Mouse (Mus musculus) MEL (cell line): ENCODE data around the gene Gm20696. TPM values are rescaled to one million over a fixed set of nuclear protein-coding genes. Genes with fewer than 3 reads are reported as not detected.
A peak's percentile ranks its signal among the peaks of the same experiment; 100 is the strongest.

Source experiments
- DNase-seq: peaks from one replicate; pipeline ENCODE4 v3.0.0; 2011; ENCODE audit warnings: low read depth, low spot score
- H3K27ac ChIP-seq: 2 replicates; pipeline ENCODE4 v1.5.1; 2012; ENCODE audit warnings: low read depth, mild to moderate bottlenecking, control low read depth, low read length, moderate library complexity; ENCODE audit not compliant: control insufficient read depth
- H3K27me3 ChIP-seq, 2 experiments: fragments of 150-350 bp in 1 of 2; sonication (generic) in 1 of 2; 2 replicates each; pipeline ENCODE4 v1.6.1; 2012; ENCODE audit warnings: low read length in 2 of 2, mild to moderate bottlenecking in 2 of 2, improper control_type of control experiment in 1 of 2, moderate library complexity in 1 of 2; ENCODE audit not compliant: insufficient read depth in 2 of 2, control insufficient read depth in 1 of 2
- H3K36me3 ChIP-seq, 2 experiments: 2 replicates each; pipeline ENCODE4 v1.6.1; 2012 to 2014; ENCODE audit warnings: low read length in 2 of 2, improper control_type of control experiment in 1 of 2, inconsistent platforms in 1 of 2, mild to moderate bottlenecking in 1 of 2; ENCODE audit not compliant: insufficient read depth in 2 of 2, control insufficient read depth in 1 of 2
- H3K4me1 ChIP-seq, 2 experiments: fragments of 150-350 bp in 1 of 2; sonication (generic) in 1 of 2; 2 replicates each; pipeline ENCODE4 v1.6.1; 2012; ENCODE audit warnings: low read length in 2 of 2, improper control_type of control experiment in 1 of 2, mild to moderate bottlenecking in 1 of 2; ENCODE audit not compliant: insufficient read depth in 2 of 2, control insufficient read depth in 1 of 2
- H3K4me3 ChIP-seq, 2 experiments: fragments of 150-350 bp in 1 of 2; sonication (generic) in 1 of 2; 2 replicates each; pipeline ENCODE4 v1.5.1; 2012; ENCODE audit warnings: low read depth in 2 of 2, low read length in 2 of 2, mild to moderate bottlenecking in 2 of 2, moderate library complexity in 2 of 2, control low read depth in 1 of 2, improper control_type of control experiment in 1 of 2; ENCODE audit not compliant: control insufficient read depth in 1 of 2, insufficient read depth in 1 of 2
- H3K79me2 ChIP-seq: 2 replicates; pipeline ENCODE4 v1.6.1; 2012; ENCODE audit warnings: mild to moderate bottlenecking, low read length, moderate library complexity; ENCODE audit not compliant: control insufficient read depth, poor library complexity, insufficient read depth
- H3K9ac ChIP-seq: 2 replicates; pipeline ENCODE4 v1.6.1; 2012; ENCODE audit warnings: low read depth, mild to moderate bottlenecking, control low read depth, low read length, moderate library complexity; ENCODE audit not compliant: control insufficient read depth, poor library complexity, severe bottlenecking
- H3K9me3 ChIP-seq: fragments of 150-350 bp; sonication (generic); replicated peaks from 2 replicates; pipeline ENCODE4 v1.6.1; 2012; ENCODE audit warnings: mild to moderate bottlenecking, low read length, improper control_type of control experiment, moderate library complexity; ENCODE audit not compliant: insufficient read depth
- BHLHE40 ChIP-seq: IDR thresholded peaks from 2 replicates; pipeline ENCODE4 v1.6.1; 2012; ENCODE audit warnings: low read depth, mild to moderate bottlenecking, inconsistent platforms, low read length, improper control_type of control experiment, borderline replicate concordance
- CHD1 ChIP-seq: IDR thresholded peaks from 2 replicates; pipeline ENCODE4 v1.6.1; 2012; ENCODE audit warnings: low read depth, mild to moderate bottlenecking, inconsistent platforms, low read length, improper control_type of control experiment
- CHD2 ChIP-seq: IDR thresholded peaks from 2 replicates; pipeline ENCODE4 v1.6.1; 2011; ENCODE audit warnings: low read length, improper control_type of control experiment
- E2F4 ChIP-seq: IDR thresholded peaks from 2 replicates; pipeline ENCODE4 v1.6.1; 2011; ENCODE audit warnings: low read depth, low read length, improper control_type of control experiment, borderline replicate concordance
- EP300 ChIP-seq, 2 experiments: IDR thresholded peaks; 2 replicates each; pipeline ENCODE4 v1.6.1; 2011; ENCODE audit warnings: improper control_type of control experiment in 2 of 2, low read length in 2 of 2, low read depth in 1 of 2, mild to moderate bottlenecking in 1 of 2
- ETS1 ChIP-seq: IDR thresholded peaks from 2 replicates; pipeline ENCODE4 v1.6.1; 2012; ENCODE audit warnings: low read depth, mild to moderate bottlenecking, inconsistent platforms, low read length, improper control_type of control experiment, moderate library complexity
- GATA1 ChIP-seq: IDR thresholded peaks from 2 replicates; pipeline ENCODE4 v1.6.1; 2011; ENCODE audit warnings: low read depth, low read length, improper control_type of control experiment
- HCFC1 ChIP-seq: IDR thresholded peaks from 2 replicates; pipeline ENCODE4 v1.6.1; 2012; ENCODE audit warnings: low read depth, mild to moderate bottlenecking, inconsistent platforms, low read length, improper control_type of control experiment, moderate library complexity
- JUND ChIP-seq: IDR thresholded peaks from 2 replicates; pipeline ENCODE4 v1.6.1; 2011; ENCODE audit warnings: low read depth, mild to moderate bottlenecking, improper control_type of control experiment, low read length
- MAFK ChIP-seq: IDR thresholded peaks from 2 replicates; pipeline ENCODE4 v1.6.1; 2011; ENCODE audit warnings: low read depth, mild to moderate bottlenecking, low read length, improper control_type of control experiment, borderline replicate concordance
- MEF2A ChIP-seq: IDR thresholded peaks from 2 replicates; pipeline ENCODE4 v1.6.1; 2014; ENCODE audit warnings: low read depth, mild to moderate bottlenecking, inconsistent platforms, low read length, improper control_type of control experiment; ENCODE audit not compliant: poor library complexity, insufficient replicate concordance, severe bottlenecking; ENCODE audit errors: extremely low read depth
- MYB ChIP-seq: IDR thresholded peaks from 2 replicates; pipeline ENCODE4 v1.6.1; 2011; ENCODE audit warnings: mild to moderate bottlenecking, low read depth, low read length, improper control_type of control experiment
- MYC ChIP-seq: IDR thresholded peaks from 2 replicates; pipeline ENCODE4 v1.6.1; 2011; ENCODE audit warnings: low read depth, mild to moderate bottlenecking, low read length, improper control_type of control experiment, moderate library complexity
- NELFE ChIP-seq: IDR thresholded peaks from 2 replicates; pipeline ENCODE4 v1.6.1; 2011; ENCODE audit warnings: low read depth, low read length, improper control_type of control experiment
- NRF1 ChIP-seq: IDR thresholded peaks from 2 replicates; pipeline ENCODE4 v1.6.1; 2014; ENCODE audit warnings: low read depth, mild to moderate bottlenecking, inconsistent platforms, low read length, improper control_type of control experiment, moderate library complexity; ENCODE audit not compliant: poor library complexity, insufficient read depth, severe bottlenecking
- POLR2A ChIP-seq, 2 experiments: IDR thresholded peaks; 2 replicates each; pipeline ENCODE4 v1.6.1; 2011 to 2012; ENCODE audit warnings: low read length in 2 of 2, mild to moderate bottlenecking in 2 of 2, control low read depth in 1 of 2, improper control_type of control experiment in 1 of 2, low read depth in 1 of 2, moderate library complexity in 1 of 2; ENCODE audit not compliant: control insufficient read depth in 1 of 2, insufficient read depth in 1 of 2, poor library complexity in 1 of 2
- RAD21 ChIP-seq: IDR thresholded peaks from 2 replicates; pipeline ENCODE4 v1.6.1; 2011; ENCODE audit warnings: mild to moderate bottlenecking, low read depth, low read length, improper control_type of control experiment
- RCOR1 ChIP-seq: IDR thresholded peaks from 2 replicates; pipeline ENCODE4 v1.6.1; 2012; ENCODE audit warnings: low read depth, mild to moderate bottlenecking, inconsistent platforms, low read length, improper control_type of control experiment
- SIN3A ChIP-seq: IDR thresholded peaks from 2 replicates; pipeline ENCODE4 v1.6.1; 2012; ENCODE audit warnings: low read length, improper control_type of control experiment, inconsistent platforms
- SMC3 ChIP-seq: IDR thresholded peaks from 2 replicates; pipeline ENCODE4 v1.6.1; 2011; ENCODE audit warnings: low read depth, low read length, improper control_type of control experiment
- TAL1 ChIP-seq: IDR thresholded peaks from 2 replicates; pipeline ENCODE4 v1.6.1; 2012; ENCODE audit warnings: mild to moderate bottlenecking, inconsistent platforms, low read length, moderate library complexity, mixed read lengths
- TBP ChIP-seq: IDR thresholded peaks from 2 replicates; pipeline ENCODE4 v1.8.0; 2011; ENCODE audit warnings: low read depth, low read length, improper control_type of control experiment
- USF1 ChIP-seq: IDR thresholded peaks from 2 replicates; pipeline ENCODE4 v1.6.1; 2014; ENCODE audit warnings: low read depth, mild to moderate bottlenecking, inconsistent platforms, low read length, improper control_type of control experiment, moderate library complexity
- ZC3H11A ChIP-seq: IDR thresholded peaks from 2 replicates; pipeline ENCODE4 v1.6.1; 2012; ENCODE audit warnings: low read depth, mild to moderate bottlenecking, inconsistent platforms, low read length, improper control_type of control experiment
- ZMIZ1 ChIP-seq: IDR thresholded peaks from 2 replicates; pipeline ENCODE4 v1.6.1; 2012; ENCODE audit warnings: low read depth, mild to moderate bottlenecking, inconsistent platforms, low read length, improper control_type of control experiment, moderate library complexity
- ZNF384 ChIP-seq: IDR thresholded peaks from 2 replicates; pipeline ENCODE4 v1.6.1; 2012; ENCODE audit warnings: low read depth, mild to moderate bottlenecking, inconsistent platforms, low read length, improper control_type of control experiment
- polyA plus RNA-seq, 2 experiments: library from polyadenylated mRNA; stranded (reverse) in 1 of 2; unstranded in 1 of 2; fragments of >175 nt in 1 of 2; fragments of >200 nt in 1 of 2; gene quantifications; 2 replicates each; pipeline versions ENCODE4 v1.2.1 to v1.2.4; 2012; ENCODE audit warnings: low replicate concordance in 2 of 2, low read depth in 1 of 2; ENCODE audit not compliant: insufficient read length in 2 of 2, insufficient read depth in 1 of 2, missing spikeins in 1 of 2
- total RNA-seq: library from RNA; depleted of rRNA; stranded (reverse); fragments of 300-350 nt; gene quantifications from 2 replicates; pipeline ENCODE4 v1.2.3, GENCODE M21; 2012

Gene Gm20696
- total and polyA plus RNA-seq, 3 experiments = 0.07 to 0.39 TPM; not detected in 1

GRCm38 (mm10) chr6:99285026-99285425, 381.6 kb downstream of the Gm20696 start:
- no peaks in the 10 kb centered on the region for H3K79me2 ChIP-seq
- peaks cover 0 to 15% of the 10 kb centered on the region in 2 experiments; a peak in 2 of 4 replicates for H3K36me3 ChIP-seq
- DNase-seq = peak; percentile 39
- H3K4me1 ChIP-seq = peaks cover 7 to 21% of the 10 kb centered on the region in 2 experiments
- H3K9me3 ChIP-seq = no peaks in the 10 kb centered on the region
- no peak overlapping the region for H3K9ac ChIP-seq
- H3K27ac ChIP-seq = no peak overlapping the region
- H3K4me3 ChIP-seq = no peak overlapping the region
- TF ChIP-seq POLR2A (IDR thresholded peaks at IDR 0.05; ENCODE audit: control insufficient read depth in 1 of 2, insufficient read depth in 1 of 2, low read depth in 1 of 2, low read length in 2 of 2, poor library complexity in 1 of 2) = no peak
- no peak for TF ChIP-seq MYC
- no peak for TF ChIP-seq TBP
- no peak for TF ChIP-seq NELFE
- no peak for TF ChIP-seq ETS1
- TF ChIP-seq CHD2 = no peak
- TF ChIP-seq MEF2A = no peak
- no peak for TF ChIP-seq NRF1
- no peak for TF ChIP-seq RAD21
- TF ChIP-seq SMC3 = no peak
- no peak for TF ChIP-seq ZNF384
- no peak for TF ChIP-seq SIN3A
- no peak for TF ChIP-seq EP300 (IDR thresholded peaks at IDR 0.05; ENCODE audit: low read depth in 1 of 2, low read length in 2 of 2)
- TF ChIP-seq E2F4 = no peak
- TF ChIP-seq ZMIZ1 = no peak
- no peaks in the 10 kb centered on the region for H3K27me3 ChIP-seq

DNA sequence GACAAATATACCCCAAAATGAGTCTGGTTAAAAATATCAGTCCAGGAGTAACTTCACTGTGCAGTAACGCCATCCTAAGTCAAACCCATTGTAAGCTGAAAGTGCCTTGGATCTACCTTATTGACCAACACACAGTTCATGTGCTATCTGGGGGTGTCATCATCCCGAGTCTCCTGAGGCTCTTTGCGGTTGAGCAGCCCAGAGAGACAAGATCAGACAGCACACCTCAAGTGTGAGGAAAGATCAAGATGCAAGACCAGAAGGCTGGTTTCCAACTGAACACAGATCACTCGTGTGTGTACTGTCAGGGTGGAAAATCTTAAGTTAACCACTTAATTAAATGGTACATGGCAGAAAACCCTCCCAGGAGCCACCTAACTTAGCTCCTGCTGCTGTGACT, 382.6 kb downstream of the Gm20696 start:
- no peaks in the 10 kb centered on the region for H3K9me3 ChIP-seq
- no peaks in the 10 kb centered on the region for H3K79me2 ChIP-seq
- no peak for TF ChIP-seq SMC3
- TF ChIP-seq CHD1 = no peak
- TF ChIP-seq ZC3H11A = no peak
- TF ChIP-seq MEF2A = no peak
- no peak for TF ChIP-seq NRF1
- no peak for TF ChIP-seq RCOR1
- no peak for TF ChIP-seq HCFC1
- TF ChIP-seq MYB = no peak
- no peak for TF ChIP-seq TAL1
- no peak for TF ChIP-seq JUND
- no peak for TF ChIP-seq MAFK
- no peak for TF ChIP-seq USF1
- no peak for TF ChIP-seq CHD2
- no peak for TF ChIP-seq GATA1
- no peak for TF ChIP-seq POLR2A (IDR thresholded peaks at IDR 0.05; ENCODE audit: control insufficient read depth in 1 of 2, insufficient read depth in 1 of 2, low read depth in 1 of 2, low read length in 2 of 2, poor library complexity in 1 of 2)
- TF ChIP-seq ZMIZ1 = no peak
- no peak for TF ChIP-seq NELFE
- no peak for TF ChIP-seq BHLHE40
- no peak for TF ChIP-seq E2F4
- TF ChIP-seq, all 39 proteins: peak for 0
- Histone ChIP-seq H3K4me3 (peak overlapping the region in 1 of 2 experiments; percentile 18; a peak in 1 of 4 replicates), H3K4me1 (peaks cover 7 to 21% of the 10 kb centered on the region in 2 experiments), H3K9ac (no peak overlapping the region), H3K36me3 (peaks cover 0 to 15% of the 10 kb centered on the region in 2 experiments; a peak in 2 of 4 replicates), H3K27me3 (no peaks in the 10 kb centered on the region), H3K27ac (no peak overlapping the region)
- DNase-seq = peak; percentile 12
